Mouse (Mus musculus) midbrain, embryonic 10.5 days (tissue): ENCODE measurements at regions not wholly inside any gene's neighbourhood (a gene's known extent, or its start where the extent isn't known, plus 50 kb on each side); places are given as distances from the start of the nearest gene placed in this dataset.

ENCODE experiments used
- DNase-seq: peaks from one replicate; pipeline ENCODE4 v3.0.0-alpha.2; 2017; ENCODE audit warnings: low spot score
- H3K27ac ChIP-seq: fragments of 300-500 bp; sonication (generic); replicated peaks from 2 replicates; pipeline ENCODE4 v1.5.1; 2016; ENCODE audit warnings: mild to moderate bottlenecking
- H3K27me3 ChIP-seq: fragments of 300-500 bp; sonication (generic); 2 replicates; pipeline ENCODE4 v1.6.1; 2016; ENCODE audit warnings: low read depth, mild to moderate bottlenecking; ENCODE audit not compliant: poor library complexity, severe bottlenecking
- H3K36me3 ChIP-seq: fragments of 300-500 bp; sonication (generic); 2 replicates; pipeline ENCODE4 v1.6.1; 2016; ENCODE audit warnings: mild to moderate bottlenecking, moderate library complexity
- H3K4me1 ChIP-seq: fragments of 300-500 bp; sonication (generic); 2 replicates; pipeline ENCODE4 v1.6.1; 2016
- H3K4me3 ChIP-seq: fragments of 300-500 bp; sonication (generic); 2 replicates; pipeline ENCODE4 v1.5.1; 2016; ENCODE audit warnings: mild to moderate bottlenecking, moderate library complexity
- H3K9me3 ChIP-seq: fragments of 300-500 bp; sonication (generic); replicated peaks from 2 replicates; pipeline ENCODE4 v1.6.1; 2016; ENCODE audit warnings: mild to moderate bottlenecking
- WGBS: fragments of 180-500 bp; shearing (Covaris S2); methylation state at CpG from one replicate; pipeline ENCODE4 v1.1.7; 2016; 5-methylcytosine and 5-hydroxymethylcytosine counted together

DNA sequence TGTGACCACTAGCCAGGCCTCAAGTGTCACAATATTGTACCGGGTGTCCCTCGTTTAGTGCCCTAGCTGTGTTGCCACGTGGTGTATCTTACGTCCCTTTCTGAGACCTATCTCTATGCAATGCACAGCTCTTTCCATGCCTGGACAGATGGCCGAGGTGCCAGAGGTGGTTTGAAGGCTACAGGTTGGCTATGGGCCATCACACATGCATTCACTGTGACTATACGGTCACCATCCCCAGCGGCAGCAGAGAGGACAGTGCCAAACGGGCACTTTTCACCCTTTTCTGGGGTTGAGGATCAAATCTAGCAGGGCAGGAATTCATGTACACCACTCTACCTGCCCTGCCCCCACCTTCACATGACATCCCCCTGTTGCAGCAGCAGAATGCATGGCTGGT lies 71.6 kb downstream of the Gadd45g start:
- DNase-seq, result no peak
- peaks cover 93% of the 10 kb centered on the region for H3K27me3 ChIP-seq
- peak overlapping the region; percentile 35; the same call in 1 of the 2 replicates for H3K4me3 ChIP-seq
- peaks cover 5% of the 10 kb centered on the region; the same call in 1 of the 2 replicates for H3K9me3 ChIP-seq
- H3K4me1 ChIP-seq, result peaks cover 62% of the 10 kb centered on the region
- no peaks in the 10 kb centered on the region for H3K36me3 ChIP-seq
- peak overlapping the region; percentile 80 for H3K27ac ChIP-seq
- 36% methylated on average over 8 of the region's 8 CpGs for WGBS

DNA sequence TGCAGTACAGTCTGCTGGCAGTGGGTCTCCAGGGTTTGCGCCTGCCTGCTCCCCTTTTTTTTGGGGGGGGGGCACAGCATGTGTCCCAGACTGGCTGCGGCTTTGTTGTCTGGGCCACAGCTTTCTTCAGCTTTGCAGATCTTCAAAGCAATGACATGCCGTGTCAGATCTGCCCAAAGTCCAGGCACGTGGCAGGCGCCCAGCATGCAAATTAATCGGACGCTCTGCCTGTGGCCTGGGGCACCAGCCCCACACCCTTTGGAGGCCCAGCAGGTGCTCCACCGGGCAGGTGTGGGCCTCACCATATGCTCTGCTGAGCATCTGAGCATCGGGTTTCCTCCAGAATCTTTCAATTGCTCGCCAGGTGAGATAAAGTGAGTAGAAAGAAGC lies 72.3 kb downstream of the Gadd45g start:
- 3% methylated on average over 10 of the region's 10 CpGs for WGBS
- Histone ChIP-seq H3K4me1 (peaks cover 65% of the 10 kb centered on the region), H3K9me3 (peaks cover 5% of the 10 kb centered on the region; the same call in 1 of the 2 replicates), H3K36me3 (no peaks in the 10 kb centered on the region), H3K4me3 (peak overlapping the region; percentile 35; the same call in 1 of the 2 replicates), H3K27me3 (peaks cover 93% of the 10 kb centered on the region), H3K27ac (peak overlapping the region; percentile 80)
- DNase-seq, result peak; percentile 82

DNA sequence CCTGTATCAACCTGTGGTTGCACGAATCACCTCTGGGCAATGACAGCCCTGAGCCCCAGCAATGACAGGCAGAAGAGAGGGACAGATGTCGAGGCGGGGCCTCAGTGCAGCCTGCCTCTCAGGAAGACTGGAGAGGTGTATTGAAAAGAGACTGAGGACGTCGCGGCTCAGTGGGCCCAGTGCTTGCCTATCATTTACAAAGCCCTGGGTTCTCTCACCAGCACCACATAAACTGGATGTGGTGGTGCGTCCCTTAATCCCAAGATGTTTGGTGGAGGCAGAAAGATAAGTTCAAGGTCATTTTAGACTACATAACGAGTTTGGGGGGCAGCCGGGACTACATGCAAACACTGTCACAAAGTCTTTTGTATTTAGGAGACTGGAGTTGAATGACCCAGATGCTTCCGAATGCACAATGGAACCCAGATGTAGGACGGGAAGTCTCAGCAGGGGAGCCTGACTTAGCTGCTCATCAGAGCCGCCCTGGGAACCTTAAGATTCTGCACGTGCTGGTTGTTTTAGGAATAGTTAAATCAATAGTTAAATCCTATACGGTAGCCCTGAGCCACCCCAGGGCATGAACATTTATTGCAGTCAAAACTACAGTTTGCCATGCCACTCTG lies 72.8 kb downstream of the Gadd45g start:
- Histone ChIP-seq H3K27me3 (peaks cover 93% of the 10 kb centered on the region), H3K4me3 (peak overlapping the region; percentile 35), H3K9me3 (peaks cover 5% of the 10 kb centered on the region; the same call in 1 of the 2 replicates), H3K36me3 (no peaks in the 10 kb centered on the region), H3K27ac (peak overlapping the region; percentile 80), H3K4me1 (peaks cover 70% of the 10 kb centered on the region)
- peak; percentile 56 for DNase-seq
- 2% methylated on average over 14 of the region's 14 CpGs for WGBS

DNA sequence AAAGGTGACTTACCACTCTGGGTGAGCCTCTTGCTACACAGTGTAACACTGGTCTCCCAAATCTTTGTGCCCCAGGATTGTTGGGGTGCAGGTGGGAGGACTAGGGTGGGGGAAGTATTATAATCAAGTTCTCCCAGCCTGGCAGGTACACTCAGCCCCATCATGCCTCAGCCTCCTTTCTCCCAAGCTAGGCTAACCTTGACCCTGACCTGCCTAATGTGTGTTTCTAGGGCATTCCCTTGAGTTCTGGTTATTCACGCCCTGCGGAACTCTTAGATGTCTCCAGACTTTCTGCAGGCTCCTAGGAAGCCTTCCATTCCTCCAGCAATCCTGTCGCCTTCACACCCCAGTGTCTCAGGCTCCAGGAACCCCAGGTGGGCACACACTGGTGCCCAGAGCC lies 73.5 kb downstream of the Gadd45g start:
- no peak for DNase-seq
- Histone ChIP-seq H3K4me1 (peaks cover 72% of the 10 kb centered on the region), H3K9me3 (peaks cover 5% of the 10 kb centered on the region; the same call in 1 of the 2 replicates), H3K27ac (peak overlapping the region; percentile 80), H3K4me3 (peak overlapping the region; percentile 35), H3K27me3 (peaks cover 92% of the 10 kb centered on the region), H3K36me3 (no peaks in the 10 kb centered on the region)
- 15% methylated on average over 3 of the region's 3 CpGs for WGBS

DNA sequence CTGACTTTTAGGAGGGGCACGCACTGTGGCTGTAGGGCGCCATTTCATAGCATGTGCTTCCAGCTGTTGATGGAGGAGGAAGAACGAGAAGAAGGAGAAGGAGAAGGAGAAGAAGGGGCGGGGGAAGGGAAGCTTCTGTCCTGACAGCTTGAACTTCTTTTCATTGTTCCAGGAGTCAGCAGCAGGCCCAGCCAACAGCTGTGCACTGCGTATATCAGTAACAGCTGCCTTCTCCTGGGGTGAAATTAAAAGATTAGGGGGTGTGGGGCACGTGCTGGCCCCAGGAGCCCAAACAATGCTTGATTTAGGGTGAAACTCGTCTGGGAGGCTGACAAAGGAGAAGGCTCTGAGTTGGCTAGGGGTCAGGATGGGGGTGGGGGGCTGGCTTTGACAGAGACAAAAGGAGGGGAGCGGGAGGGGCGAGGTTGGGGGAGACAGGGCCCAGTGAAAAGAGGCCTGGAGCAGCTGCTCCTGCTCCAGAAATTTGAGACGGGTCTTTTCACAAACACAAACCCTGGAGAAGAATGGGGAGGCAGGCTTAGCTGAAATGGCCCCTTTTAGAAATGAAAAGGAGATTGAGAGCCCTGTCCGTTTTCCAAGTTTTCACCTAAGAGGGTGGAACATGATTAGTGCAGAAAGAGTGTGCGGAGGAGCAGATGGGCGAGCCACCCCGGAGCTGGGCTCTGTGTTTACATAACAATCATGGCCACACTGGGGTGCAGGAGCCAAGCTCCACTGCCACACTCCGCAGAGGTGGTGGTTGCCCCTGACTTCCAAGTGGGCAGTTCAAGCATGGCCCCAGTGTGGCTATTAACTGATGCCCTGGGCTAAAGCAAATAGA lies 74.3 kb downstream of the Gadd45g start:
- peak; percentile 95 for DNase-seq
- Histone ChIP-seq H3K4me3 (peak overlapping the region; percentile 35), H3K9me3 (peaks cover 5% of the 10 kb centered on the region; the same call in 1 of the 2 replicates), H3K27me3 (peaks cover 92% of the 10 kb centered on the region), H3K27ac (peak overlapping the region; percentile 80), H3K4me1 (peaks cover 72% of the 10 kb centered on the region), H3K36me3 (no peaks in the 10 kb centered on the region)
- WGBS, result 1% methylated on average over 15 of the region's 15 CpGs

DNA sequence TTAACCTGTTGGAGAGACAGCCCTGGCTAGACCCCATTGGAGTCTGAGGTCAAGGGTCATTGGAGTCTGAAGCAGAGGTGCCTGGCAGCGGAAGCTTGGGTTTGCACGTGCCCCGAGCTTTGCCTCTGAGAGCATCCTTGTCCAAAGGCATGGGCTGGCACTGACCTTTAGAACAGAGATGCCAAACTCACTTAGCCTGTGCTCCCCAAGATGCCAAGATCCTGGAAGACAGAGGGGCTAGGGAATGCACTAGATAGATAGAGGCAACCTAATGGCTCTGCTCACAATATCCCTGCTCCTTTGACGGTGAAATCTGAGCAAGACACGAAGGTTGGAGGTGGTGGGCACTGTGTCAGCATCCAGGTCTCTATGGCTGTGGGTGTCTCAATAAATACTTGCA lies 75.1 kb downstream of the Gadd45g start:
- peak overlapping the region; percentile 35 for H3K4me3 ChIP-seq
- H3K36me3 ChIP-seq, result no peaks in the 10 kb centered on the region
- no peaks in the 10 kb centered on the region for H3K9me3 ChIP-seq
- H3K27me3 ChIP-seq, result peaks cover 92% of the 10 kb centered on the region
- no peak for DNase-seq
- WGBS, result 11% methylated on average over 5 of the region's 5 CpGs
- H3K4me1 ChIP-seq, result peaks cover 73% of the 10 kb centered on the region
- H3K27ac ChIP-seq, result peak overlapping the region; percentile 80

DNA sequence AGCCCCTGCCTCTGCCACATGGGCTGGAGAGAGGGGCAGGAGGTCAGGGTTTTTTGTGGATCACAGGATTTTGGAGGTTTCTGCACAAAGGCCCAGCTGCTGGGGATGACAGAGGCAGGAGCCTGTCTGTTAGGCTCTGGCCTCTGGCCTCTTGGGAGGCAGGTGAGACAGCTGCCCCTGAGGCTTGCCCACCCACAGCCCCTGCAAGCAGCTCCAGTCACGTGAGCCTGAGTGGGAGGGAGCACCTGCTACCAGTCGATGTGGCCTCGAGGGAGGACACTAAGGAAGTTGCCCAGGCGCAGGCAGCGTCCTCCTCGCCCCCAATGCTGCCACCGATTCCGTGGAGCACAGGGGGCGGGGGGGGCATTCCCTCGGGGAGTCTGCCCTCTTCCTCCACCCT lies 80.3 kb downstream of the Gadd45g start:
- Histone ChIP-seq H3K27me3 (peaks cover 99% of the 10 kb centered on the region), H3K4me3 (no peak overlapping the region), H3K9me3 (no peaks in the 10 kb centered on the region), H3K4me1 (peaks cover 47% of the 10 kb centered on the region), H3K36me3 (no peaks in the 10 kb centered on the region), H3K27ac (peak overlapping the region; percentile 68)
- peak; percentile 58 for DNase-seq
- 65% methylated on average over 10 of the region's 10 CpGs for WGBS

DNA sequence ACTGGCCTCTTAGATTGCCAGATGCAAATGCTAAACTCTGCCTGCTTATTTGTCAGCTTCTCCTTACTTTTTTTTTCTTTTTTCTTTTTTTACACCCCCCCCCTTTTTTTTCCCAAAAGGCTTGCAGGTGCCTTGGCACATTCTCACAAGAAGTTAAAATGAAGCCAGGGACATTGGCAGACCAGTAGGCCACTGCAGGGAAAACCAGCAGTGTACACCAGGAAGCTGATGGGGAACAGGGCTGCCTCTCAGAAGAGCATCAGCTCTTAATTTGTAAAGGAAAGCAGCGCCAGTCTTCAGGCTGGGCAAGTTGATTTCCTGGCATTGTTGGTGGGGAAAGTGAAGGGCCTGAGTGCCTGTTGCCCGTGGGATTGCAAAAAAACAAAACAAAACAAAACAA lies 83.3 kb downstream of the Gadd45g start:
- Histone ChIP-seq H3K27ac (no peak overlapping the region), H3K4me1 (peaks cover 33% of the 10 kb centered on the region), H3K9me3 (no peaks in the 10 kb centered on the region), H3K27me3 (peaks cover 85% of the 10 kb centered on the region), H3K4me3 (no peak overlapping the region), H3K36me3 (no peaks in the 10 kb centered on the region)
- 69% methylated on average over 2 of the region's 2 CpGs for WGBS
- DNase-seq, result no peak

DNA sequence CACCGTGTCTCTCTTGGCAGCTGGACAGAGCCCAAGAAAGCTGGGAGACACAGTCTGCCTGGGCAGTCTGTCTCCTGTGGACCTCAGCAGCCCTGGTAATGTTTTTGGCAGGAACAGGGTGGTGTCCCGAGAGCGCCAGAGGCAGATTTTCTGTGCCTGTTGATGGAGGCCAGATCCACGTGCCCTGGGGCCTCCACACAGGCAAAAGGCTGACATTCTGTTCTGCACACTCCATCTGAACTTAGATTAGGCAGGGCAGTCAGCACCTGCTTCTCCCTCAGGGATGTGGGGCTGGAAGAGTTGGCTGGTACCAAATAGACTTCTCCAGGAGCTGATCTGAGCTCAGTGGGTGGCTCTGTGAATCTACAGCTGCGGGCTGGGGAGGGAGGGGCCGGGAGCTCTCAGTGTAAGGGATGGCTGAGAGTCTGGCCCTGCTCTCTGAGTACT lies 83.8 kb downstream of the Gadd45g start:
- Histone ChIP-seq H3K9me3 (no peaks in the 10 kb centered on the region), H3K4me3 (no peak overlapping the region), H3K4me1 (peaks cover 33% of the 10 kb centered on the region), H3K27me3 (peaks cover 80% of the 10 kb centered on the region), H3K36me3 (no peaks in the 10 kb centered on the region), H3K27ac (no peak overlapping the region)
- DNase-seq, result no peak
- 54% methylated on average over 6 of the region's 6 CpGs for WGBS

DNA sequence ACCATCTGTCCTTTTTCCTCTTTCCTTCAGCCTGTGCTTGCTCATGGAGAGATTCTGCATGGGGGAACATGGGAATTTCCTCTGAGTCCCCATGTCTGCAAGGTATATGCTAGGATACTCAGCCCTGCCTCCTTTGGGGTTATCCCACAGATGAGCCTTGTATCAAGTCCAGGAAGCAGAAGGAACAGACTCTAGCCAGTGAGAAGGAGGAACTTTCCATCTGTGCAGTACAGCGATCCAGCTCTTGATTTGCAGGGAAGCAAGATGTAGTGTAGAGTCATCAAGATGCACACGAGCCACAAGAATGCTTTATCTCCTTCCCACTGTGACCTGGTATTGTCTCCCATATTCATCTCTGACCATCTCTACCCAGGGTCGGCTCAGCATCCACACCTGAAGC lies 84.5 kb downstream of the Gadd45g start:
- DNase-seq, result no peak
- 80% methylated on average over 3 of the region's 3 CpGs for WGBS
- Histone ChIP-seq H3K9me3 (no peaks in the 10 kb centered on the region), H3K36me3 (no peaks in the 10 kb centered on the region), H3K4me1 (peaks cover 33% of the 10 kb centered on the region), H3K4me3 (no peak overlapping the region), H3K27me3 (peaks cover 74% of the 10 kb centered on the region), H3K27ac (no peak overlapping the region)

DNA sequence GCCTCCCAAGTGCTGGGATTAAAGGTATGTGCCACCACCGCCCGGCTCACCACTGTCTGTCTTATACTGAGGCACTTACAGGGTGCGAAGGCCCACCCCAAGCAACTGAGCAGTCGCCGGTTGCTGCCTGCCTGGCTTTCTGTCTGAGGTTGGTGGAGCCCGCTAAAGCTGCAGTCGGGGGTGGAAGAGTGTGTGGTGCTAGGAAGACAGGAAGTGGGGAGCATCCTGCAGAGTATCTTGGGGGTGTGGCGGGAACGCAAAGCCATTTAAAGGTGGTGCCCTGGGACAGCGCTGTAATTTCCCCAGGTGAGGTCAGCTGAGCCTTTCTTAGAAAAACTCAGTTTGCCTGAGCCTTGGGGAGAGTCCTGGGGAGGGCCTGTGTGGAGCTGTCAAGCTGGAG lies 89.3 kb downstream of the Gadd45g start:
- Histone ChIP-seq H3K4me1 (peaks cover 11% of the 10 kb centered on the region; the same call in 1 of the 2 replicates), H3K27me3 (peaks cover 46% of the 10 kb centered on the region), H3K9me3 (no peaks in the 10 kb centered on the region), H3K27ac (no peak overlapping the region), H3K4me3 (no peak overlapping the region), H3K36me3 (no peaks in the 10 kb centered on the region)
- DNase-seq, result no peak
- 88% methylated on average over 10 of the region's 10 CpGs for WGBS

DNA sequence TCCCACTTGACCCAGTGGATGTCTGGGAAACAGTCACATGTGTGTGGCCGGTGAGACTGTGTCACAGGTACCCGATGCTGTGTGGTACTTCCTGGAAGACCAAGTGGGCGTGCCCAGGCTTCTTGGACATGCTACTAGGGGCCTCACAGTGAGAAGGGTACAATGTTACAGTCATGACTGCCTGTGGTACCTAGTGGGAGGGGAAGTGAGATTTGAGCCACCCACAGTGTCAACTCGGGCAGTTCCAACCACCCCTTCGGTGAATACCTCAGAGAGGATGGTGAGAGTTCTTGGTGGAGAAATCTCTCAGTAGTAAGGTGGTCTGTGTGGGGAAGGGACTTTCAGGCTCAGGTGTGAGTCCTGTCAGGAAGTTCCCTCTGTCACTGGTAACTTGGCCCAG lies 90.0 kb downstream of the Gadd45g start:
- Histone ChIP-seq H3K36me3 (no peaks in the 10 kb centered on the region), H3K27ac (no peak overlapping the region), H3K9me3 (no peaks in the 10 kb centered on the region), H3K27me3 (peaks cover 39% of the 10 kb centered on the region), H3K4me1 (peaks cover 11% of the 10 kb centered on the region; the same call in 1 of the 2 replicates), H3K4me3 (no peak overlapping the region)
- DNase-seq, result no peak
- 92% methylated on average over 5 of the region's 5 CpGs for WGBS

DNA sequence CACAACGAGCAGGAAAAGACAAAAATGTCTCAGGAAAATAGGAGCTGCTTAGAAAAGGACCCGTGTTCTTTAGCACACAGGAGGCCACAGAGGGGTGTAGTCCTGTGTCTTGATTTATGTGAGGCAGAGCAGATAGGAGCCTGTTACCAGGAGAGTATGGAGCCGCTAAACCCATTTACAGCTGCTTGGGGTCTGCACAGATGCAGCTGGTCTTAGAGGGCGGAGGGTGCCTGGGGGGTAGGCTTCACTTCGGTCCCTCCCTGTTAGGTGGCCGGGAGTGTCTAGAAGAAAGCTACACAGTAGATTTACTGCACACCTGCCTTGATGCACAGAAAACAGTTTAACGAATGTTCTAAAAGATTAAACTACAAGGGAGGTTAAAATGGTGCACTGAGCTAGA lies 91.4 kb downstream of the Gadd45g start:
- H3K9me3 ChIP-seq, result no peaks in the 10 kb centered on the region
- no peak for DNase-seq
- H3K4me3 ChIP-seq, result no peak overlapping the region
- no peak overlapping the region for H3K27ac ChIP-seq
- H3K36me3 ChIP-seq, result no peaks in the 10 kb centered on the region
- 86% methylated on average over 7 of the region's 7 CpGs for WGBS
- H3K4me1 ChIP-seq, result peaks cover 15% of the 10 kb centered on the region
- H3K27me3 ChIP-seq, result peaks cover 25% of the 10 kb centered on the region
